17 mouse cellular contexts compared by ENCODE assay signal in genomic region chr17:66065115-66065514, GRCm38 (mm10). TPM values are rescaled to one million over a fixed set of nuclear protein-coding genes. Genes with fewer than 3 reads are reported as not detected.
A peak's percentile ranks its signal among the peaks of the same experiment; 100 is the strongest.
DNase-seq lines count a peak whose midpoint lies in the region; ATAC-seq lines count a peak whose summit lies in the region.
"Had no signal": no experiment of that assay in that cellular context is flagged by ENCODE, and none has a peak within 500 bp of the region (broad histone marks: within the 10 kb centered on the region; RNA-seq: fewer than 3 reads in every experiment).

No protein-coding gene starts in this region.

- no peak for DNase-seq in adrenal gland, adult 18-20 months (ENCODE audit: low spot score in 2 of 2)
- DNase-seq in cerebellum, adult 18-20 months: no peak
- DNase-seq in heart, postnatal 36 days: no peak
- DNase-seq: adrenal gland, adult 8-10 months; adrenal gland, postnatal 14 days; adrenal gland, postnatal 36 days; cerebellum, adult 2 months; cerebellum, adult 9-10 months; cerebellum, postnatal 10 days; cerebellum, postnatal 25 days; forebrain, postnatal 0 days had no signal

- intact Hi-C loops in heart, postnatal 36 days (cut with DNase I): no loop called here

- ATAC-seq in CD4-positive, CD25-positive, alpha-beta regulatory T cell, adult 4 months: peak; percentile 81
- peak; percentile 81 for ATAC-seq in activated CD4-positive, CD25-positive, alpha-beta regulatory T cell, adult 4 months
- ATAC-seq in inflammation-experienced regulatory T-cells, adult 6 months: peak; percentile 79
- ATAC-seq: forebrain, embryonic 13.5 days; forebrain, embryonic 15.5 days; forebrain, postnatal 0 days; Patski had no signal

RNA-seq across cellular contexts. Expression of gene Ankrd12, which starts 11.8 kb away (rescaled TPM):
- 100 to 1,000 TPM; 149 to 151 TPM for polyA plus RNA-seq in CD4-positive, CD25-positive, alpha-beta regulatory T cell, adult 4 months (2017; shearing (Covaris generic))
- 100 to 1,000 TPM; 111 to 127 TPM for polyA plus RNA-seq in activated CD4-positive, CD25-positive, alpha-beta regulatory T cell, adult 4 months (2017; shearing (Covaris generic))
- 100 to 1,000 TPM in 2 of 3 experiments, 10 to 100 TPM in 1; 95.5 to 175 (median 163) TPM for polyA plus RNA-seq in inflammation-experienced regulatory T-cells, adult 6 months (2017; shearing (Covaris generic))
- total RNA-seq in adrenal gland, adult 18-20 months (2021): 10 to 100 TPM; 25.2 to 32.1 TPM
- total RNA-seq in heart, postnatal 36 days (2021): 10 to 100 TPM; 23.4 to 27.9 TPM

RNA-seq across cellular contexts. Expression of gene Ndufv2, which starts 36.2 kb away (rescaled TPM):
- polyA plus RNA-seq in CD4-positive, CD25-positive, alpha-beta regulatory T cell, adult 4 months (2017; shearing (Covaris generic)): 100 to 1,000 TPM; 218 to 226 TPM
- polyA plus RNA-seq in activated CD4-positive, CD25-positive, alpha-beta regulatory T cell, adult 4 months (2017; shearing (Covaris generic)): 100 to 1,000 TPM; 255 to 259 TPM
- 100 to 1,000 TPM; 224 to 258 (median 256) TPM for polyA plus RNA-seq in inflammation-experienced regulatory T-cells, adult 6 months (2017; shearing (Covaris generic))
- 100 to 1,000 TPM; 362 to 532 TPM for total RNA-seq in adrenal gland, adult 18-20 months (2021)
- total RNA-seq in heart, postnatal 36 days (2021): 1,000 to 10,000 TPM; 1,205 to 1,266 TPM

RNA-seq across cellular contexts. Expression of gene Washc1, which starts 46.2 kb away (rescaled TPM):
- polyA plus RNA-seq in CD4-positive, CD25-positive, alpha-beta regulatory T cell, adult 4 months (2017; shearing (Covaris generic)): 10 to 100 TPM; 28.7 to 49.1 TPM
- 10 to 100 TPM; 27.9 to 32.7 TPM for polyA plus RNA-seq in activated CD4-positive, CD25-positive, alpha-beta regulatory T cell, adult 4 months (2017; shearing (Covaris generic))
- polyA plus RNA-seq in inflammation-experienced regulatory T-cells, adult 6 months (2017; shearing (Covaris generic)): 10 to 100 TPM; 32.2 to 42.5 (median 32.9) TPM
- total RNA-seq in adrenal gland, adult 18-20 months (2021): 10 to 100 TPM; 34.0 to 36.6 TPM
- total RNA-seq in heart, postnatal 36 days (2021): 10 to 100 TPM; 21.6 to 26.7 TPM

RNA-seq across cellular contexts. Expression of gene Ddx11, which starts 58.2 kb away (rescaled TPM):
- polyA plus RNA-seq in CD4-positive, CD25-positive, alpha-beta regulatory T cell, adult 4 months (2017; shearing (Covaris generic)): 10 to 100 TPM; 11.4 to 24.8 TPM
- 10 to 100 TPM; 11.8 to 13.5 TPM for polyA plus RNA-seq in activated CD4-positive, CD25-positive, alpha-beta regulatory T cell, adult 4 months (2017; shearing (Covaris generic))
- 10 to 100 TPM; 13.0 to 16.8 (median 14.9) TPM for polyA plus RNA-seq in inflammation-experienced regulatory T-cells, adult 6 months (2017; shearing (Covaris generic))
- total RNA-seq in adrenal gland, adult 18-20 months (2021): 1 to 10 TPM; 3.7 to 4.2 TPM
- total RNA-seq in heart, postnatal 36 days (2021): 1 to 10 TPM in 1 of 2 experiments, under 1 TPM in 1; 0.89 to 1.1 TPM
